Mouse (Mus musculus): Measurements from ENCODE around the gene Il3ra. TPM values are rescaled to one million over a fixed set of nuclear protein-coding genes. Genes with fewer than 3 reads are reported as not detected.

Gene Il3ra
- 5.3 and 7.0 TPM in 2 replicates for polyA plus RNA-seq (2015; fragmentation: Nextera tagmentation; extraction: Ambion mirVana)

GRCm38 (mm10) chr14:14345948-14346812, at the start of gene Il3ra:
Gene Il3ra (plus strand): TSS chr14:14346275.

DNA sequence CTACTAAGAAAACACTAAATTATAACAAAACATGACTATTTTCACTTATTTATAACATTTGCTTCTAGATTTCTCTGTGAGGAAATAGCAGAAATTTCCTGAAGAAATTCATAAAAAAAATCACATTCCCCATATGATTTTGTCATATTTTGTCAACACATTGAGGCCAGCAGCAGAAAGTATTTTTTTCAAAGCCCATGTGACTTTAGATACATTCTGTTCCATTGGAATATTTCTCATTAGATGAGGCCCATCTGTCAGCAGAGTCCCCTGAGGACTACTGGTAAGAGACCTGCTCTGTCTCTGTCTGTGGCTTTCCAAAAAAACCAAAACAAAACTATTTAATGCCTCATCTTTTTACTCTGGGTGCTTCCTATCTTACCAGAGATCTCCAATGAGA, 23.5 kb upstream of the Il3ra start, which contains the start of gene Olfr31:
Gene Olfr31 (plus strand): TSS at position 301 of the 400 bp plus-strand sequence.

GRCm38 (mm10) chr14:14400998-14401397, 54.9 kb downstream of the Il3ra start, which contains the start of gene Olfr721-ps1:
Gene Olfr721-ps1 (plus strand): TSS chr14:14401298.

Other genes with a start within 250 kb of the Il3ra start
- gene Psmd6, start 225.3 kb upstream of the Il3ra start, polyA plus RNA-seq (2015; fragmentation: Nextera tagmentation; extraction: Ambion mirVana): 127 and 139 TPM in 2 replicates
- not detected in 2 replicates for gene Olfr720, start 159.4 kb upstream of the Il3ra start, polyA plus RNA-seq (2015; fragmentation: Nextera tagmentation; extraction: Ambion mirVana)
- not detected in 2 replicates for gene Olfr31, start 23.4 kb upstream of the Il3ra start, polyA plus RNA-seq (2015; fragmentation: Nextera tagmentation; extraction: Ambion mirVana)
- gene Olfr721-ps1, start 55.0 kb downstream of the Il3ra start, polyA plus RNA-seq (2015; fragmentation: Nextera tagmentation; extraction: Ambion mirVana): not detected in 2 replicates